Mouse (Mus musculus): ENCODE results near the gene Dbt.

DNA sequence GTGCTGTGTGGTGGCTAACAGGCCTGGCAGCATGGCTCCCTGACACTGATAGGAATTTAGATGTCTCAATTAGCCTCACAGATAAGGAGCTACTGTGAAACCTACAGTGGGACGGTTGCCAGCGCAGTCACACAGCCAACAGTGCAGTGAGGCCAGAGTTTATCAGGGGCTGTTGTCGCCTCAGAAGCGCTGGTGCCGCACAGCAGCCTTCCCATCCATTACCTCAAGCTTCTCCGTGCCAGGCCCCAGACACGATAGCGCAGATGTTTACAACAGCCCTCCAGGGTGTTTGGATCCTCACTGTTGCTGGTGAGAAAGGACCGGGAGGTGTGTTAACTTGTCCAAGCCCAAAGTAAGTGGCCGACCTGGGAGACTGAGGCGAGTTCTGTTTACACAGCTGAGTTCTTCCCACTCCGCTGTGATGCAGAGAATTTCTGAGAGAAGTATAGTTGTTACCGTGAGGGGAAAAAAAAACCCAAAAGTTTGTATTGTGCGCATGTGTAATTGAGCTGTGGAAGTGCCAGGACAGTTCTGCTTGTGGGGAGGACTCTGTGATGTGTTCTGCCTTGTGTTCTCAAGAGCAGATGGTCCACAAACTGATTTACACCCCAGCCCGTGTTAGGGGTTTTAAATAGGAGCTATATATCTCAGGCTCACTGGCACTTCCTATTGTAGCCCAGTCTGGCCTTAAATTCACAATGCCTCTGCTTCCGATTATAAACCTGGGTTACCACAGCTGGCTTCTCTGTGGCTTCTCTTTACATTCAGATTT is 23.7 kb downstream of the Dbt start:
- TF ChIP-seq POLR2A (IDR thresholded peaks at IDR 0.05; ENCODE audit: low read depth, low read length) (no peak), CTCF (IDR thresholded peaks at IDR 0.05; ENCODE audit: extremely low read depth, insufficient read depth, insufficient read length, insufficient replicate concordance) (no peak)
